In genomic region chr8:92883771-92884170, GRCm38 (mm10) we compare ENCODE assay signal across 12 mouse cellular contexts. TPM values are rescaled to one million over a fixed set of nuclear protein-coding genes. Genes with fewer than 3 reads are reported as not detected.
DNase-seq lines count a peak whose midpoint lies in the region; ATAC-seq and TF ChIP-seq lines count a peak whose summit lies in the region.
"Had no signal": no experiment of that assay in that cellular context is flagged by ENCODE, and none has a peak within 500 bp of the region (broad histone marks: within the 10 kb centered on the region; RNA-seq: fewer than 3 reads in every experiment).

No protein-coding gene starts in this region.

- TF ChIP-seq CTCF in heart, postnatal 0 days (IDR thresholded peaks at IDR 0.05; ENCODE audit: low read depth): peak; percentile 42

- H3K4me3 ChIP-seq in heart, postnatal 0 days (ENCODE audit: low read depth, low read length): no peak overlapping the region
- H3K4me3 ChIP-seq in limb, embryonic 14.5 days (replicated peaks; ENCODE audit: low read length): no peak overlapping the region
- H3K4me3 ChIP-seq in limb, embryonic 10.5 days: no peak overlapping the region
- H3K4me3 ChIP-seq: liver, embryonic 12.5 days had no signal

- no peak overlapping the region for H3K9ac ChIP-seq in heart, postnatal 0 days (replicated peaks; ENCODE audit: low read depth, low read length)
- H3K9ac ChIP-seq in limb, embryonic 14.5 days (ENCODE audit: low read depth, low read length, severe bottlenecking): no peak overlapping the region
- H3K9ac ChIP-seq: liver, embryonic 12.5 days had no signal

- no peaks in the 10 kb centered on the region for H3K36me3 ChIP-seq in heart, postnatal 0 days (replicated peaks; ENCODE audit: control insufficient read depth, insufficient read depth, low read length)
- H3K36me3 ChIP-seq in limb, embryonic 14.5 days (ENCODE audit: control insufficient read depth, insufficient read depth, low read length): no peaks in the 10 kb centered on the region
- H3K36me3 ChIP-seq in limb, embryonic 10.5 days: peaks cover 13% of the 10 kb centered on the region
- H3K36me3 ChIP-seq: liver, embryonic 12.5 days had no signal

- H3K9me3 ChIP-seq in heart, postnatal 0 days (replicated peaks; ENCODE audit: control insufficient read depth, low read length): no peaks in the 10 kb centered on the region
- no peaks in the 10 kb centered on the region for H3K9me3 ChIP-seq in limb, embryonic 14.5 days (ENCODE audit: control insufficient read depth, low read length)
- no peaks in the 10 kb centered on the region for H3K9me3 ChIP-seq in limb, embryonic 10.5 days (replicated peaks)
- H3K9me3 ChIP-seq: liver, embryonic 12.5 days had no signal

- TF ChIP-seq POLR2A in limb, embryonic 14.5 days (IDR thresholded peaks at IDR 0.05; ENCODE audit: borderline replicate concordance, extremely low read depth, insufficient read depth, insufficient read length): no peak

- no peak overlapping the region for H3K27ac ChIP-seq in heart, postnatal 0 days (ENCODE audit: low read depth)
- H3K27ac ChIP-seq in limb, embryonic 14.5 days (replicated peaks; ENCODE audit: low read depth, low read length): no peak overlapping the region
- no peak overlapping the region for H3K27ac ChIP-seq in limb, embryonic 10.5 days
- H3K27ac ChIP-seq: liver, embryonic 12.5 days had no signal

- WGBS in heart, postnatal 0 days: 54% methylated on average over 2 of the region's 2 CpGs
- 32% methylated on average over 2 of the region's 2 CpGs for WGBS in limb, embryonic 14.5 days
- WGBS in limb, embryonic 10.5 days: 75% methylated on average over 2 of the region's 2 CpGs

- no peaks in the 10 kb centered on the region for H3K4me1 ChIP-seq in heart, postnatal 0 days (ENCODE audit: control insufficient read depth, insufficient read depth)
- peaks cover 4% of the 10 kb centered on the region; the same call in 1 of the 2 replicates for H3K4me1 ChIP-seq in limb, embryonic 14.5 days (ENCODE audit: control insufficient read depth, insufficient read depth, low read length)
- peaks cover 9% of the 10 kb centered on the region for H3K4me1 ChIP-seq in limb, embryonic 10.5 days
- H3K4me1 ChIP-seq: liver, embryonic 12.5 days had no signal

- no peak for TF ChIP-seq EP300 in heart, postnatal 0 days (IDR thresholded peaks at IDR 0.05; ENCODE audit: low read depth)

- no peak overlapping the region for H3K4me2 ChIP-seq in heart, postnatal 0 days (ENCODE audit: low read depth, low read length)
- no peak overlapping the region for H3K4me2 ChIP-seq in limb, embryonic 14.5 days (replicated peaks; ENCODE audit: low read depth, low read length, severe bottlenecking)
- H3K4me2 ChIP-seq: liver, embryonic 12.5 days; midbrain, embryonic 11.5 days had no signal

- no peak for ATAC-seq in heart, postnatal 0 days (ENCODE audit: insufficient read depth, low read depth)
- ATAC-seq in limb, embryonic 14.5 days (ENCODE audit: low FRiP score, low read depth): no peak
- ATAC-seq: intestine, embryonic 16.5 days; liver, embryonic 12.5 days had no signal

- no peak for DNase-seq in heart, postnatal 0 days (ENCODE audit: low spot score)
- DNase-seq in heart, postnatal 25 days (ENCODE audit: low spot score): no peak
- peak; percentile 65 for DNase-seq in limb, embryonic 14.5 days (ENCODE audit: low spot score)
- DNase-seq in limb, embryonic 10.5 days (ENCODE audit: low spot score): no peak
- DNase-seq in adipocyte (ENCODE audit: low spot score): peak; percentile 49
- DNase-seq in heart, postnatal 36 days: peak; percentile 24 to 25
- DNase-seq in adrenal gland, adult 8-10 months: no peak
- DNase-seq: spleen, adult 18-20 months; thymus, postnatal 14 days had no signal

- H3K27me3 ChIP-seq in heart, postnatal 0 days (ENCODE audit: control insufficient read depth, insufficient read depth, low read length): no peaks in the 10 kb centered on the region
- H3K27me3 ChIP-seq in limb, embryonic 14.5 days (ENCODE audit: control insufficient read depth, insufficient read depth, low read length): no peaks in the 10 kb centered on the region
- H3K27me3 ChIP-seq in limb, embryonic 10.5 days (ENCODE audit: low read depth, poor library complexity, severe bottlenecking): no peaks in the 10 kb centered on the region
- H3K27me3 ChIP-seq: liver, embryonic 12.5 days had no signal

- intact Hi-C loops in heart, postnatal 25 days (cut with DNase I): loop anchor here (1.0 to 5.0 kb wide), 3 partner anchors 46 to 113 kb away; no protein-coding TSS in a partner anchor
- intact Hi-C loops in heart, postnatal 36 days (cut with DNase I): loop anchor here (1.0 to 2.0 kb wide), 2 partner anchors 65 to 115 kb away; no protein-coding TSS in a partner anchor

RNA-seq across cellular contexts. Expression of gene Capns2, which starts 17.4 kb away (rescaled TPM):
- total RNA-seq in heart, postnatal 0 days (2014; rRNA removed; ENCODE audit: low replicate concordance): 0.38 TPM in 1 of 2 replicates, not detected in the other
- 0.11 TPM in 1 of 2 replicates, not detected in the other for polyA plus RNA-seq in heart, postnatal 0 days (2015; fragmentation: Nextera tagmentation; extraction: Ambion mirVana)
- not detected for total RNA-seq in heart, postnatal 25 days (2021)
- 23.8 and 34.3 TPM in 2 replicates for polyA plus RNA-seq in limb, embryonic 14.5 days (2012; rRNA removed)
- polyA plus RNA-seq in limb, embryonic 14.5 days (2014; fragmentation: Nextera tagmentation; extraction: Ambion mirVana): 35.8 and 52.5 TPM in 2 replicates
- polyA plus RNA-seq in limb, embryonic 10.5 days (2016; fragmentation: Nextera tagmentation; extraction: Ambion mirVana): 0.43 and 0.49 TPM in 2 replicates
- total RNA-seq in heart, postnatal 36 days (2021): not detected
- total RNA-seq in adrenal gland, adult 8-10 months (2022): 1 to 10 TPM in 2 of 4 experiments, under 1 TPM in 1, not detected in 1; 0.28 to 2.1 (median 1.4) TPM
- polyA plus RNA-seq: intestine, embryonic 16.5 days; liver, embryonic 12.5 days had no signal

RNA-seq across cellular contexts. Expression of gene Lpcat2, which starts 28.6 kb away (rescaled TPM):
- total RNA-seq in heart, postnatal 0 days (2014; rRNA removed; ENCODE audit: low replicate concordance): 1.5 and 4.9 TPM in 2 replicates
- 2.8 and 3.0 TPM in 2 replicates for polyA plus RNA-seq in heart, postnatal 0 days (2015; fragmentation: Nextera tagmentation; extraction: Ambion mirVana)
- 1 to 10 TPM; 1.0 to 1.6 TPM for total RNA-seq in heart, postnatal 25 days (2021)
- 10.6 and 11.2 TPM in 2 replicates for polyA plus RNA-seq in limb, embryonic 14.5 days (2012; rRNA removed)
- 13.7 and 14.7 TPM in 2 replicates for polyA plus RNA-seq in limb, embryonic 14.5 days (2014; fragmentation: Nextera tagmentation; extraction: Ambion mirVana)
- 6.0 and 7.8 TPM in 2 replicates for polyA plus RNA-seq in limb, embryonic 10.5 days (2016; fragmentation: Nextera tagmentation; extraction: Ambion mirVana)
- 1 to 10 TPM; 1.2 to 1.6 TPM for total RNA-seq in heart, postnatal 36 days (2021)
- 10 to 100 TPM in 2 of 4 experiments, 1 to 10 TPM in 2; 2.8 to 21.3 (median 11.3) TPM for total RNA-seq in adrenal gland, adult 8-10 months (2022)

RNA-seq across cellular contexts. Expression of gene Mmp2, which starts 56.7 kb away (rescaled TPM):
- 92.6 and 113 TPM in 2 replicates for total RNA-seq in heart, postnatal 0 days (2014; rRNA removed; ENCODE audit: low replicate concordance)
- polyA plus RNA-seq in heart, postnatal 0 days (2015; fragmentation: Nextera tagmentation; extraction: Ambion mirVana): 83.6 and 89.0 TPM in 2 replicates
- 100 to 1,000 TPM in 1 of 2 experiments, 10 to 100 TPM in 1; 94.3 to 106 TPM for total RNA-seq in heart, postnatal 25 days (2021)
- polyA plus RNA-seq in limb, embryonic 14.5 days (2012; rRNA removed): 295 and 361 TPM in 2 replicates
- polyA plus RNA-seq in limb, embryonic 14.5 days (2014; fragmentation: Nextera tagmentation; extraction: Ambion mirVana): 338 and 372 TPM in 2 replicates
- polyA plus RNA-seq in limb, embryonic 10.5 days (2016; fragmentation: Nextera tagmentation; extraction: Ambion mirVana): 220 and 238 TPM in 2 replicates
- 10 to 100 TPM; 86.1 to 91.7 TPM for total RNA-seq in heart, postnatal 36 days (2021)
- 10 to 100 TPM; 17.9 to 57.2 (median 28.4) TPM for total RNA-seq in adrenal gland, adult 8-10 months (2022)

Comparison
In these comparisons a context has a peak if more than half of its experiments do, and no peak if none do; other contexts are left out.
1. DNase-seq: peak in limb, embryonic 14.5 days (single experiment), adipocyte (single experiment) and heart, postnatal 36 days (2 of 2); none in heart, postnatal 0 days (single experiment), heart, postnatal 25 days (single experiment), limb, embryonic 10.5 days (single experiment) and adrenal gland, adult 8-10 months (single experiment).